27 mouse cellular contexts compared by ENCODE assay signal in the genomic region with DNA sequence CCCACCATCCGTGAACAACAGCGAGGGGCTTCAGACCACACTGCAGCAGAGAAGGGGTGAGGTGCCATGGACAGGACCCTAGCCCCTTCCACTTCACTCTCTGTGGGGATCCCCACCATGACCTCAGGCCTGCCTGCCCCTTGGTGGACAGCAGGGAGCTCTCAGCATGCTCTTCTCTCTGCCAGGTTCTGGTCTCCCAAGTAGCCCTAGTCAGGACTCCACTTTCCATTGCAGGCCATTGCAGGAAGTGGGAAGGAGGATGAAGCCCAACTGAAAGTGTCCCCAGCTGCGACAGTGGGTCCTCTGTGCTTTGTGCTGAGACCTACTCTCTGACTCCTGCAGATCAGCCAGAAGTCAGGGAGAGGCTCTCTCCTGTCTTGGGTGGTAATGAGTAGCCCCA. TPM values are rescaled to one million over a fixed set of nuclear protein-coding genes. Genes with fewer than 3 reads are reported as not detected.
DNase-seq lines count a peak whose midpoint lies in the region; ATAC-seq lines count a peak whose summit lies in the region.
"Had no signal": no experiment of that assay in that cellular context is flagged by ENCODE, and none has a peak within 500 bp of the region (broad histone marks: within the 10 kb centered on the region; RNA-seq: fewer than 3 reads in every experiment).

No protein-coding gene starts in this region.

- H3K27me3 ChIP-seq in heart, embryonic 11.5 days (ENCODE audit: control insufficient read depth, insufficient read depth, low read length) = no peaks in the 10 kb centered on the region
- H3K27me3 ChIP-seq in hindbrain, embryonic 13.5 days = no peaks in the 10 kb centered on the region
- H3K27me3 ChIP-seq in hindbrain, embryonic 14.5 days (ENCODE audit: control insufficient read depth, insufficient read depth, low read length) = no peaks in the 10 kb centered on the region
- no peaks in the 10 kb centered on the region for H3K27me3 ChIP-seq in megakaryocyte, embryonic 14.5 days (replicated peaks)
- H3K27me3 ChIP-seq: embryonic facial prominence, embryonic 15.5 days; forebrain, embryonic 13.5 days; intestine, embryonic 15.5 days; midbrain, embryonic 15.5 days had no signal

- no peak overlapping the region for H3K4me2 ChIP-seq in heart, embryonic 11.5 days
- no peak overlapping the region for H3K4me2 ChIP-seq in hindbrain, embryonic 13.5 days
- no peak overlapping the region for H3K4me2 ChIP-seq in hindbrain, embryonic 14.5 days (replicated peaks)
- H3K4me2 ChIP-seq: embryonic facial prominence, embryonic 15.5 days; forebrain, embryonic 13.5 days; intestine, embryonic 15.5 days; midbrain, embryonic 15.5 days had no signal

- H3K4me1 ChIP-seq in heart, embryonic 11.5 days (ENCODE audit: control insufficient read depth, insufficient read depth, low read length) = peaks cover 15% of the 10 kb centered on the region
- H3K4me1 ChIP-seq in hindbrain, embryonic 13.5 days (replicated peaks) = peaks cover 43% of the 10 kb centered on the region
- peaks cover 14% of the 10 kb centered on the region for H3K4me1 ChIP-seq in hindbrain, embryonic 14.5 days (replicated peaks; ENCODE audit: control insufficient read depth, insufficient read depth, low read length)
- H3K4me1 ChIP-seq in megakaryocyte, embryonic 14.5 days = peaks cover 99% of the 10 kb centered on the region

- no peak for ATAC-seq in heart, embryonic 11.5 days (replicated peaks; ENCODE audit: insufficient number of reproducible peaks, low FRiP score, low TSS enrichment)
- ATAC-seq in hindbrain, embryonic 13.5 days (ENCODE audit: low FRiP score) = no peak
- ATAC-seq in hindbrain, embryonic 14.5 days (ENCODE audit: low FRiP score) = no peak
- no peak for ATAC-seq in megakaryocyte, adult 5-6 weeks (ENCODE audit: poor library complexity, severe bottlenecking)
- ATAC-seq: forebrain, embryonic 13.5 days; hindbrain, postnatal 0 days; intestine, embryonic 15.5 days; lung, postnatal 0 days; midbrain, embryonic 15.5 days had no signal

- WGBS in heart, embryonic 11.5 days (ENCODE audit: insufficient replicate concordance) = 83% methylated on average over 3 of the region's 3 CpGs
- whole genome bisulfite sequencing in hindbrain, embryonic 13.5 days = 87% methylated on average over 3 of the region's 3 CpGs
- 89% methylated on average over 3 of the region's 3 CpGs for whole genome bisulfite sequencing in hindbrain, embryonic 14.5 days

- no peak overlapping the region for H3K9ac ChIP-seq in heart, embryonic 11.5 days (ENCODE audit: low read depth, low read length)
- H3K9ac ChIP-seq in hindbrain, embryonic 13.5 days = 0 out of 2 replicates have a peak overlapping the region, but pooled peaks have one; percentile 1
- no peak overlapping the region for H3K9ac ChIP-seq in hindbrain, embryonic 14.5 days
- H3K9ac ChIP-seq: embryonic facial prominence, embryonic 15.5 days; forebrain, embryonic 13.5 days; intestine, embryonic 15.5 days; midbrain, embryonic 15.5 days had no signal

- peak; percentile 78 for DNase-seq in heart, adult 11 months
- DNase-seq in hindbrain, embryonic 14.5 days (ENCODE audit: low spot score) = no peak
- no peak for DNase-seq in Muller cell, postnatal 12 days (ENCODE audit: inconsistent ontology term)
- DNase-seq: adrenal gland, adult 8-10 months; B cell, adult 2 months; gastrocnemius, postnatal 14 days; heart, postnatal 4 days; kidney, adult 2 months; kidney, postnatal 36 days; left cerebral cortex, postnatal 4 days; lung, adult 18-20 months; lung, postnatal 4 days; right cerebral cortex, postnatal 4 days; thymus, adult 18-20 months; thymus, postnatal 25 days had no signal

- peaks cover 7% of the 10 kb centered on the region for H3K36me3 ChIP-seq in heart, embryonic 11.5 days (ENCODE audit: control insufficient read depth, insufficient read depth, low read length)
- peaks cover 63% of the 10 kb centered on the region for H3K36me3 ChIP-seq in hindbrain, embryonic 13.5 days
- peaks cover 64% of the 10 kb centered on the region for H3K36me3 ChIP-seq in hindbrain, embryonic 14.5 days (replicated peaks; ENCODE audit: control insufficient read depth, insufficient read depth)
- peaks cover 79% of the 10 kb centered on the region for H3K36me3 ChIP-seq in megakaryocyte, embryonic 14.5 days (replicated peaks; ENCODE audit: low read length)

- H3K9me3 ChIP-seq in heart, embryonic 11.5 days (replicated peaks; ENCODE audit: control insufficient read depth, low read length) = no peaks in the 10 kb centered on the region
- H3K9me3 ChIP-seq in hindbrain, embryonic 13.5 days = no peaks in the 10 kb centered on the region
- H3K9me3 ChIP-seq in hindbrain, embryonic 14.5 days (ENCODE audit: control insufficient read depth, low read length) = no peaks in the 10 kb centered on the region
- H3K9me3 ChIP-seq in megakaryocyte, embryonic 14.5 days = no peaks in the 10 kb centered on the region
- H3K9me3 ChIP-seq: embryonic facial prominence, embryonic 10.5 days; embryonic facial prominence, embryonic 15.5 days; forebrain, embryonic 13.5 days; intestine, embryonic 15.5 days; midbrain, embryonic 15.5 days had no signal

- no peak overlapping the region for H3K4me3 ChIP-seq in heart, embryonic 11.5 days (ENCODE audit: low read depth, low read length)
- H3K4me3 ChIP-seq in hindbrain, embryonic 13.5 days = no peak overlapping the region
- H3K4me3 ChIP-seq in hindbrain, embryonic 14.5 days (replicated peaks; ENCODE audit: low read length) = no peak overlapping the region
- H3K4me3 ChIP-seq in megakaryocyte, embryonic 14.5 days (replicated peaks) = peak overlapping the region; percentile 23
- H3K4me3 ChIP-seq: embryonic facial prominence, embryonic 10.5 days; embryonic facial prominence, embryonic 15.5 days; forebrain, embryonic 13.5 days; intestine, embryonic 15.5 days; midbrain, embryonic 15.5 days had no signal

- no peak overlapping the region for H3K27ac ChIP-seq in heart, embryonic 11.5 days (ENCODE audit: low read depth, low read length)
- no peak overlapping the region for H3K27ac ChIP-seq in hindbrain, embryonic 13.5 days
- H3K27ac ChIP-seq in hindbrain, embryonic 14.5 days = no peak overlapping the region
- H3K27ac ChIP-seq: embryonic facial prominence, embryonic 10.5 days; embryonic facial prominence, embryonic 15.5 days; forebrain, embryonic 13.5 days; hindbrain, postnatal 0 days; intestine, embryonic 15.5 days; midbrain, embryonic 15.5 days; stomach, postnatal 0 days had no signal

RNA-seq across cellular contexts. Expression of a gene that starts 6.7 kb away (rescaled TPM):
- 61.3 and 61.8 TPM in 2 replicates for polyA plus RNA-seq in heart, embryonic 11.5 days (2014; fragmentation: Nextera tagmentation; extraction: Ambion mirVana)
- polyA plus RNA-seq in hindbrain, embryonic 13.5 days (2015; fragmentation: Nextera tagmentation; extraction: Ambion mirVana) = 2.0 and 2.2 TPM in 2 replicates
- 0.92 and 1.0 TPM in 2 replicates for polyA plus RNA-seq in hindbrain, embryonic 14.5 days (2014; fragmentation: Nextera tagmentation; extraction: Ambion mirVana)
- 0.62 and 2.3 TPM in 2 replicates for polyA plus RNA-seq in megakaryocyte, embryonic 14.5 days (2012; ENCODE audit: insufficient read depth, low replicate concordance)
- 0.52 and 0.76 TPM in 2 replicates for total RNA-seq in megakaryocyte, adult 5-6 weeks (2015)
- total RNA-seq in megakaryocyte, adult 5-6 weeks (2017) = 0.55 and 1.2 TPM in 2 replicates

Comparison
In these comparisons a context has a peak if more than half of its experiments do, and no peak if none do; other contexts are left out.
1. RNA of a gene that starts 6.7 kb away (polyA plus RNA-seq): 61.3 to 61.8 TPM in heart, embryonic 11.5 days; 2.0 to 2.2 TPM in hindbrain, embryonic 13.5 days, 0.92 to 1.0 TPM in hindbrain, embryonic 14.5 days and 0.62 to 2.3 TPM in megakaryocyte, embryonic 14.5 days; every median in the first group is over 10 times any median in the second.